Mouse (Mus musculus) embryonic facial prominence, embryonic 12.5 days (tissue): ENCODE measurements around the gene Ell. TPM values are rescaled to one million over a fixed set of nuclear protein-coding genes. Genes with fewer than 3 reads are reported as not detected.
A peak's percentile ranks its signal among the peaks of the same experiment; 100 is the strongest.

Experiments
- ATAC-seq: fragments of 200-750 bp; cut with Nextera tagmentation; 2 replicates; pipeline ENCODE4 v1.8.0; 2017; ENCODE audit not compliant: insufficient number of reproducible peaks, insufficient read depth, low FRiP score, low TSS enrichment
- H3K27ac ChIP-seq: fragments of 300-500 bp; sonication (generic); 2 replicates; pipeline ENCODE4 v1.5.1; 2016; ENCODE audit warnings: mild to moderate bottlenecking
- H3K27me3 ChIP-seq: fragments of 300-500 bp; sonication (generic); 2 replicates; pipeline ENCODE4 v1.6.1; 2016; ENCODE audit warnings: mild to moderate bottlenecking, moderate library complexity
- H3K36me3 ChIP-seq: fragments of 300-500 bp; sonication (generic); 2 replicates; pipeline ENCODE4 v1.6.1; 2016; ENCODE audit warnings: mild to moderate bottlenecking
- H3K4me1 ChIP-seq: fragments of 300-500 bp; sonication (generic); 2 replicates; pipeline ENCODE4 v1.6.1; 2016
- H3K4me2 ChIP-seq: fragments of 300-500 bp; sonication (generic); replicated peaks from 2 replicates; pipeline ENCODE4 v1.6.1; 2016; ENCODE audit warnings: mild to moderate bottlenecking, moderate library complexity
- H3K4me3 ChIP-seq: fragments of 300-500 bp; sonication (generic); 2 replicates; pipeline ENCODE4 v1.5.1; 2016; ENCODE audit warnings: mild to moderate bottlenecking
- H3K9ac ChIP-seq: fragments of 300-500 bp; sonication (generic); 2 replicates; pipeline ENCODE4 v1.6.1; 2016; ENCODE audit warnings: mild to moderate bottlenecking, moderate library complexity
- H3K9me3 ChIP-seq: fragments of 300-500 bp; sonication (generic); 2 replicates; pipeline ENCODE4 v1.6.1; 2016; ENCODE audit warnings: mild to moderate bottlenecking, moderate library complexity
- WGBS: fragments of 180-500 bp; shearing (Covaris S2); methylation state at CpG from one replicate; pipeline ENCODE4 v1.1.7; 2016; 5-methylcytosine and 5-hydroxymethylcytosine counted together
- polyA plus RNA-seq: library from polyadenylated mRNA; unstranded; fragments of >200 nt; fragmentation: Nextera tagmentation; extraction: Ambion mirVana; gene quantifications from 2 replicates; pipeline ENCODE4 v1.2.1, GENCODE M21; 2016

Gene Ell
- polyA plus RNA-seq, 1 experiment from 2014 or later, result 19.1 TPM

GRCm38 (mm10) chr8:70606780-70607602 lies 67.7 kb downstream of the Ell start:
- WGBS, result 63% methylated on average over 18 of the region's 18 CpGs
- H3K4me1 ChIP-seq, result peaks cover 45% of the 10 kb centered on the region
- peaks cover 16% of the 10 kb centered on the region; the same call in 1 of the 2 replicates for H3K36me3 ChIP-seq
- H3K27ac ChIP-seq, result peak overlapping the region; percentile 98; the same call in 1 of the 2 replicates
- H3K9me3 ChIP-seq, result no peaks in the 10 kb centered on the region
- no peak for ATAC-seq
- peak overlapping the region; percentile 74 for H3K4me3 ChIP-seq
- no peaks in the 10 kb centered on the region for H3K27me3 ChIP-seq
- H3K4me2 ChIP-seq, result peak overlapping the region; percentile 87
- H3K9ac ChIP-seq, result peak overlapping the region; percentile 85

- Histone ChIP-seq H3K4me2 (peak overlapping the region; percentile 87), H3K27me3 (no peaks in the 10 kb centered on the region), H3K9ac (peak overlapping the region; percentile 85), H3K4me3 (peak overlapping the region; percentile 74), H3K36me3 (peaks cover 11% of the 10 kb centered on the region; the same call in 1 of the 2 replicates), H3K9me3 (no peaks in the 10 kb centered on the region), H3K4me1 (peaks cover 40% of the 10 kb centered on the region), H3K27ac (peak overlapping the region; percentile 98)
- WGBS, result 27% methylated on average over 6 of the region's 6 CpGs
- no peak for ATAC-seq
These were observed 68.3 kb downstream of the Ell start for GRCm38 (mm10) chr8:70607603-70607897.

GRCm38 (mm10) chr8:70607898-70608748 lies 68.9 kb downstream of the Ell start:
- Histone ChIP-seq H3K4me1 (peaks cover 40% of the 10 kb centered on the region), H3K36me3 (0 out of 2 replicates have a peak, but pooled peaks cover 5% of the 10 kb centered on the region), H3K27me3 (no peaks in the 10 kb centered on the region), H3K27ac (peak overlapping the region; percentile 98), H3K4me3 (peak overlapping the region; percentile 74), H3K9ac (peak overlapping the region; percentile 85), H3K4me2 (peak overlapping the region; percentile 87), H3K9me3 (no peaks in the 10 kb centered on the region)
- WGBS, result under 1% methylated on average over 84 of the region's 84 CpGs
- ATAC-seq, result no peak

- 0 out of 2 replicates have a peak, but pooled peaks cover 5% of the 10 kb centered on the region for H3K36me3 ChIP-seq
- H3K4me3 ChIP-seq, result peak within 1 kb of the TSS; percentile 74
- H3K4me1 ChIP-seq, result peaks cover 40% of the 10 kb centered on the region
- H3K4me2 ChIP-seq, result peak within 1 kb of the TSS; percentile 87
- WGBS, result 5% methylated on average over 26 of the region's 26 CpGs
- peak within 1 kb of the TSS; percentile 85 for H3K9ac ChIP-seq
- ATAC-seq, result peak; percentile 1; the same call in 1 of the 2 replicates
- no peaks in the 10 kb centered on the region for H3K9me3 ChIP-seq
- peak within 1 kb of the TSS; percentile 98 for H3K27ac ChIP-seq
- H3K27me3 ChIP-seq, result no peaks in the 10 kb centered on the region
These were observed 69.6 kb downstream of the Ell start, which contains the start of gene Ssbp4 for GRCm38 (mm10) chr8:70608749-70609367. Gene Ssbp4, minus strand, starts transcription at chr8:70608872.

- peaks cover 40% of the 10 kb centered on the region for H3K4me1 ChIP-seq
- H3K36me3 ChIP-seq, result 0 out of 2 replicates have a peak, but pooled peaks cover 1% of the 10 kb centered on the region
- ATAC-seq, result peak; percentile 54
- H3K4me3 ChIP-seq, result peak overlapping the region; percentile 44
- WGBS, result under 1% methylated on average over 34 of the region's 39 CpGs
- H3K9ac ChIP-seq, result peak overlapping the region; percentile 53
- no peaks in the 10 kb centered on the region for H3K9me3 ChIP-seq
- H3K4me2 ChIP-seq, result peak overlapping the region; percentile 87
- no peaks in the 10 kb centered on the region for H3K27me3 ChIP-seq
- H3K27ac ChIP-seq, result peak overlapping the region; percentile 98
These were observed 70.2 kb downstream of the Ell start for GRCm38 (mm10) chr8:70609368-70609848.

GRCm38 (mm10) chr8:70609849-70610795 lies 70.9 kb downstream of the Ell start:
- Histone ChIP-seq H3K4me1 (peaks cover 40% of the 10 kb centered on the region), H3K9ac (peak overlapping the region; percentile 53), H3K4me2 (peak overlapping the region; percentile 87), H3K4me3 (peak overlapping the region; percentile 44), H3K27ac (peak overlapping the region; percentile 98), H3K9me3 (no peaks in the 10 kb centered on the region), H3K36me3 (no peaks in the 10 kb centered on the region), H3K27me3 (no peaks in the 10 kb centered on the region)
- WGBS, result 1% methylated on average over 43 of the region's 45 CpGs
- ATAC-seq, result peak; percentile 49

GRCm38 (mm10) chr8:70610796-70611771 lies 71.8 kb downstream of the Ell start:
- Histone ChIP-seq H3K36me3 (no peaks in the 10 kb centered on the region), H3K9ac (peak overlapping the region; percentile 60), H3K4me2 (peak overlapping the region; percentile 87), H3K4me1 (peaks cover 40% of the 10 kb centered on the region), H3K9me3 (no peaks in the 10 kb centered on the region), H3K27ac (peak overlapping the region; percentile 98), H3K4me3 (peak overlapping the region; percentile 44), H3K27me3 (no peaks in the 10 kb centered on the region)
- no peak for ATAC-seq
- WGBS, result under 1% methylated on average over 54 of the region's 54 CpGs

GRCm38 (mm10) chr8:70611849-70612248 lies 72.6 kb downstream of the Ell start:
- H3K9me3 ChIP-seq, result no peaks in the 10 kb centered on the region
- peak overlapping the region; percentile 87 for H3K4me2 ChIP-seq
- peaks cover 34% of the 10 kb centered on the region for H3K4me1 ChIP-seq
- ATAC-seq, result no peak
- peak overlapping the region; percentile 60; the same call in 1 of the 2 replicates for H3K9ac ChIP-seq
- peak overlapping the region; percentile 44 for H3K4me3 ChIP-seq
- H3K36me3 ChIP-seq, result no peaks in the 10 kb centered on the region
- H3K27ac ChIP-seq, result peak overlapping the region; percentile 98
- H3K27me3 ChIP-seq, result no peaks in the 10 kb centered on the region
- WGBS, result under 1% methylated on average over 6 of the region's 6 CpGs

GRCm38 (mm10) chr8:70613763-70614162 lies 74.5 kb downstream of the Ell start:
- Histone ChIP-seq H3K4me2 (no peak overlapping the region), H3K27me3 (no peaks in the 10 kb centered on the region), H3K9me3 (no peaks in the 10 kb centered on the region), H3K4me1 (peaks cover 21% of the 10 kb centered on the region), H3K36me3 (no peaks in the 10 kb centered on the region), H3K4me3 (no peak overlapping the region), H3K9ac (no peak overlapping the region), H3K27ac (no peak overlapping the region)
- ATAC-seq, result no peak
- WGBS, result 13% methylated on average over 1 of the region's 1 CpGs

GRCm38 (mm10) chr8:70614469-70614868 lies 75.2 kb downstream of the Ell start:
- H3K4me1 ChIP-seq, result peaks cover 14% of the 10 kb centered on the region
- H3K4me3 ChIP-seq, result no peak overlapping the region
- WGBS, result 78% methylated on average over 5 of the region's 5 CpGs
- H3K4me2 ChIP-seq, result no peak overlapping the region
- H3K27me3 ChIP-seq, result no peaks in the 10 kb centered on the region
- H3K36me3 ChIP-seq, result no peaks in the 10 kb centered on the region
- no peaks in the 10 kb centered on the region for H3K9me3 ChIP-seq
- no peak overlapping the region for H3K9ac ChIP-seq
- no peak for ATAC-seq
- no peak overlapping the region for H3K27ac ChIP-seq
